Mouse (Mus musculus) CD8-positive naive resting alpha-beta T cell, adult 2 months (primary cell): ENCODE measurements around the gene Clpb.
"Not testable (repeated sequence)": the region's sequence is repeated elsewhere in the genome, so short reads cannot be mapped to it uniquely, and the experiment has no call there.

Source experiments
- DNase-seq, 2 experiments: peaks; one replicate each; pipeline ENCODE4 v3.0.0; 2022; ENCODE audit warnings: low read depth in 2 of 2, low spot score in 2 of 2

Gene Clpb

GRCm38 (mm10) chr7:101663514-101664159, at the start of gene Clpb:
TSS of gene Clpb (plus strand) at chr7:101663633.
- DNase-seq: peak; percentile 85 to 89

DNA sequence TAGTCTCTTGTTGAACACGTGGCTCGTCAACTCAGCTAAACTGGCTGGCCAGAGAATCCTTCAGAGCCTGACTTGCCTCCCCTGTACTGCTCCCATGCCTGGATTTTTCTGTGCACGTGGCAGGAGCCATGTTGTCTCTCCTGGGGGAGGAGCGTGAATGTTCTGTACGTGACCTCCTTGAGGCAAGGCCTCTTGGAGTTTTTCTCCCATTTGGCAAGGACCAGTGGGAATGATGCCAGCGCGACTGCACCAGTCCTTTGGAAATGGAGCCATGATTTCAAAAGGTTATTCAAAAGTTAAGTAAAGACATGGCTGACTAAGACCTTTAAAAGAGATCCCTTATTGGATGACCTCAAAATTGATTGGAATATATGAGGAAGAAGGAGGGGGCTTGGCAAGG, 48.0 kb upstream of the Clpb start:
- DNase-seq: no peak

- DNase-seq: no peak
Observed at GRCm38 (mm10) chr7:101616136-101616835, 47.1 kb upstream of the Clpb start.

GRCm38 (mm10) chr7:101617438-101618165, 45.8 kb upstream of the Clpb start:
- DNase-seq: peak in 1 of 2 experiments; percentile 21

GRCm38 (mm10) chr7:101618273-101618672, 45.2 kb upstream of the Clpb start:
- no peak for DNase-seq

- DNase-seq: peak; percentile 40 to 56
Observed at GRCm38 (mm10) chr7:101620373-101620772, 43.1 kb upstream of the Clpb start.

DNA sequence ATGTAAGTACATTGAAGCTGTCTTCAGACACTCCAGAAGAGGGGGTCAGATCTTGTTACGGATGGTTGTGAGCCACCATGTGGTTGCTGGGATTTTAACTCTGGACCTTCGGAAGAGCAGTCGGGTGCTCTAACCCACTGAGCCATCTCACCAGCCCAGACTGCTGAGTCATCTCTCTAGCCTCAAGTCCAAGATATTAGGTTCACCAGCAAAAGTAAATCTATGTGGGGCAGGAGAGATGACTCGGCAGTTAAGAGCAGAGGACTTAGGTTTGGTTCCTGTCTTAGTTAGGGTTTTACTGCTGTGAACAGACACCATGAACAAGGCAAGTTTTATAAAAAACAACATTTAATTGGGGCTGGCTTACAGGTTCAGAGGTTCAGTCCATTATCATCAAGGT, 41.6 kb upstream of the Clpb start:
- not testable (repeated sequence) for DNase-seq

DNA sequence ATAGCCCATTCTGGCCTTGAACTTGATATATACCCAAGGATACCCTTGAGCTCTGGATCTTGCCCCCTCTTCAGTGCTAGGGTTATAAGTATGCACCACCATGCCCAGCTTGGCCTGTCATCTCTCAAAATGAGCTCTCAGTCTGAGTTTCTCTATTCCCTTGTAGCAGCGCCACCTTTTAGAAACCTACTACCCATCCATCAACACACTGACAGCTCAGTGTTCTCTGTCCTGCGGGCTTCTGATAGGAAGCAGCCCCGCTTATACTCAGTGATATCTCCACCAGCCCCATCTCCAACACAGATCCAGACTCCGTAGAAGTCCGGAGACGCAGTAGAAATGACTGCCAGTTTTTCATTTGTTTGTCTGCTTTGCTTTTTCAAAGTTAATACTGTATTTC, 39.1 kb upstream of the Clpb start:
- no peak for DNase-seq

DNA sequence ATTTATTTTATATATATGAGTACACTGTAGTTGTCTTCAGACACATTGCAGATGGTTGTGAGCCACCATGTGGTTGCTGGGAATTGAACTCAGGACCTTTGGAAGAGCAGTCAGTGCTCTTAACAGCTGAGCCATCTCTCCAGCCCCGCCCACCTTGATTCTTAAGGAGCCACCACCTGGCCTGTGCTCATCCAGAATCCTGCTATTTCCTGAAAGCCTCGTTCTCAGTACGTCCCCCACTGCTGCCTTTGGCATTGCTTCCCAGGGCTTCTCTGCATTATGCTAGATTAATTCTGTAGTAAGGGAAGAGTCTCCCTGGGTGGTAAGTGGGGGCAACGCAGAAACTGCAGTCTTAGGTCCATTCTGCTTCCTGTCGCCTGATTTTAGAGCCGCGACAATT, 36.3 kb upstream of the Clpb start:
- DNase-seq: not testable (repeated sequence)

DNA sequence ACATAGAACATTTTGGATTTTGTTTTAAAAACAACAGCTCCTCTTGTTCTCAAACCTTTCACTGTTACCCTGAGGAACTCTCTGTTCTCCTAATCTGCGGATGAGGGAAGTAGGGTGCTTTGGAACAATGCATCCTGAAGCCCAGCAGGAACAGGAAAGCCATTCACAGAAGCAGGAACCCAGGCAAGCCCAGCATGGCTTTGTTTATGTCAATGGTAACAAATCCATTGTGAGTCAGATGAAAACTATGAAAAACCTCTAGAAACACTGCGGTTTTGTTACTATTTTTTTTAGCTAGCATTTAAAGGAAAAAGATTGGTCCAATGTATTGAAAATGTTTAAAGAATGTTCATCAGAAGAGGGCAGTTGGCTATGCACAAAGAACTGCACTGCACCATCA, 35.0 kb upstream of the Clpb start:
- no peak for DNase-seq

DNA sequence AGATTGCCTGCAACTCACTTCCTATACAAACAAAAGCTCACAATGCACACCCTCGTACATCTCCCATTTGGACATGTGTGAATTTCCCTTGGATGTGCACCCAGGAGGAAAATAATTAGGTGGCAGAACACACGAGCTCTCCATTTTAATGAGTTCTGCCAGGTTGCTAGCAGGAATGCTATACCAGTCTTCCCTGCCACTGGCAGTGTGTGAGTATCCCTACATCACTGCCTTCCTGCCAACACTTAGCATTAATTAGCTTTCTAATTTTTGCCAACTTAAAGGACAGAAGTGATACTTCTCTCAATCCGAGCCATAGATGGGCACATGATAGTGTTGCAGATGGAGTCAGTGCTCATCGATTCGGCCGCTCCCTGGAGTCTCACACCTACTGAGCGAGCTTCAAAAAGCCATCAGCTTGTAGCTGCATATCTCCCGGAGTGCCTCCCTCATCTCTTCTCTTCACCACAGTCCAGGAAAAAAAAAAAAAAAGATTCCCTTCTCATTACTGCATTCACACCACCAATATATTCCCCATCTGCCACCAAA, 29.7 kb upstream of the Clpb start:
- DNase-seq: no peak

DNA sequence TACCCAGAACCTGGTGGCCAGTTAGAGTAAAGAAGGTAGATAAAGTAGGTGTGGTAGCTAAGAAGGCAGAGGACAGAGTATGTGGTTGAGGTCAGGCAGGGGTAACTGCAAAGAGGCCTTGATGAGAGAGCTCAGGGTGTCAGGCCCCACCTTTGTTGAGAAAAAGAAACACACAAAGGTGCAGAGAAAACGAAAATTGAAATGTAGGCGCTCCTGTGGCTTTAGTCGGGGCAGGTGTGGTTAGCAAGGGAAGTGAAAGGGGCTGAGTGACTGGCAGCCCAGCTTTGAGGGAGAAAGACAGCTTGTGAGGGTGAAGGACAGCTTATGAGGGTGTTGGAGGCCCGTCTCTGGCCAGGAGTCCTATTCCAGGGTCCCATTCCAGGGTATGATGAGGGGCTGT, 28.9 kb upstream of the Clpb start:
- DNase-seq: peak; percentile 45 to 47

DNA sequence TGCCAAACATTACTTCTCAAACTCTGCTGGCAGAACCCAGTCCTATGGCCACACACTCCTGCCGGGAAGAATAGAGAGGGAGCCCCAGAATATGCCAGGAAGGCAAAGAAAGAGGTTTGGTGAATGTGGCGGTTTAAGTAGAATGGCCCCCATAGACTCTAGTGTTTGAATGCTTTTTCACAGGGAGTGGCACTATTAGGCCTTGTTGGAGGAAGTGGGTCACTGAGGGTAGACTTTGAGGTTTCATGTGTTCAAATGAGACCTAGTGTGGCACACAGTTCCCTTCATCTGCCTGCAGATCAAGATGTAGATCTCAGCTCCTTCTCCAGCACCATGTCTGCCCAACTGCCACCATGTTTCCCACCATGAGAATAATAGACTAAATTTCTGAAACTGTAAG, 27.4 kb upstream of the Clpb start:
- peak in 1 of 2 experiments; percentile 11 for DNase-seq

DNA sequence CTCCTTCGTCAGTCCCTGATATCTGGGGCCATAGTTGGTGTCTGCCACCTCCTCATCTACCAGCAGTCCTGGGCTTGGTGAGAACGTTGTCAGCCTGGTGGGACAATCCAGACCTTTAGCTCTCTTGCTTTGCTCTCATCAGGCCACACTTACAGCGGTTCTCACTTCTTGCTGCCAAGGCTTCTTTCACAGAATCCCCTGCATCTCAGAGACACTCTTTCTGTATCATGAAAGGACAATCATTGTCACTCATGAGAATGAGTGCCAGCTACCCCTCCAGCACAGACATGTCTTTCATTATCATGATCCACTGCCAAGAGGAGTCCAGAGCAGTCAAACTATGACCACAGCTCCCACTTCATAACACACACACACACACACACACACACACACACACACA, 19.6 kb upstream of the Clpb start:
- DNase-seq: no peak

DNA sequence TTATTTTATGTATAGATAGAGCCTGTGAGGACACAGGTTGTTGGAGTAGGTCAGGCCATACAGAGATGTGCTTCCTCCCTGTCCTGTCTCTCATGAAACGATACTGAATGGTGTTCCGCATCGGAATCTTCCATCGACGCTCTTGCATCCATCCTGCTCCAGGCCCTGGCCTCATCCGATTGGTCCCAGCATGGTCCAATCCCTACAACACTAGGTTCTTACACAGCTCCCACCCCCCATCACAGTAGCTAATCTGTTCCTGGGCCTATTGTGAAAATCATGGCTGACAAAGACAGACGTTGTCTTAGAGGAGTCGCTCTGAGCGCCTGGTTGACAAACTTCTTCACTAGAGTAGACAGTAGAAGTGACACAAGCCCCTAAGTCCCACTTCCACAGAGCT, 13.7 kb upstream of the Clpb start:
- no peak for DNase-seq

DNA sequence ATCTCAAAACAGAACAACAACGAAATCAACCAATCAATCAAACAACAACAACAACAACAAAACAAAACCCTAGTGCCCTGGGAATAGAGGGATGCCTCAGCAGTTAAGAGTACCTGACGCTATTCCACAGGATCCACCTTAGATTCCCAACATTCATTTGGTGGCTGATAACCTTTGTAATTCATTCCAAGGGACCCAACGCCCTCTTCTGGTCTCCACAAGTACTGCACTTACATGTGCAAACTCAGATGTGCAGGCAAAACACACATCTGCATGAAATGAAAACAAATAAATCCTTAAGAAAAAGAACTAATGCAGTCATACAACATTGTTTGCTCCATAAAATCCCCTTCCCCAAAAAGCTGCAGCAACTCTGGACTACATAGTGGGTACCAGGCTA, 12.9 kb upstream of the Clpb start:
- peak; percentile 27 to 51 for DNase-seq

- DNase-seq: peak in 1 of 2 experiments; percentile 30
Observed at GRCm38 (mm10) chr7:101653681-101654209, 9.7 kb upstream of the Clpb start.

- no peak for DNase-seq
Observed at GRCm38 (mm10) chr7:101654936-101655335, 8.5 kb upstream of the Clpb start.

DNA sequence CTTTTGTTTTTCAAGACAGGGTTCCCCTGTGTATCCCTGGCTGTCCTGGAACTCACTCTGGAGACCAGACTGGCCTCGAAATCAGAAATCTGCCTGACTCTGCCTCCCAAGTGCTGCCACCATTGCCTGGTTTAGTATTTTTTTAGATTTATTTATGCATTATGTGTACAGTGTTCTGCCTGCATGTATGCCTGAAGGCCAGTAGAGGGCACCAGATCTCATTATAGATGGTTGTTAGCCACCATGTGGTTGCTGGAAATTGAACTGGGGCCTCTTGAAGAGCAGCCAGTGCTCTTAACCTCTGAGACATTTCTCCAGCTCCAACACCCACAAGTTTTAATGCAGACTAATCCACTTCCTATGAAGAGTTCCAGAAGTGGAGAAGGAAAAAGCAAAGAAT, 1.4 kb upstream of the Clpb start:
- peak in 1 of 2 experiments; percentile 24 for DNase-seq

- no peak for DNase-seq
Observed at GRCm38 (mm10) chr7:101666581-101666980, 3.1 kb downstream of the Clpb start.

- DNase-seq: no peak
Observed at GRCm38 (mm10) chr7:101671601-101672280, 8.3 kb downstream of the Clpb start.
